9 mouse cellular contexts compared by ENCODE assay signal in the genomic region with DNA sequence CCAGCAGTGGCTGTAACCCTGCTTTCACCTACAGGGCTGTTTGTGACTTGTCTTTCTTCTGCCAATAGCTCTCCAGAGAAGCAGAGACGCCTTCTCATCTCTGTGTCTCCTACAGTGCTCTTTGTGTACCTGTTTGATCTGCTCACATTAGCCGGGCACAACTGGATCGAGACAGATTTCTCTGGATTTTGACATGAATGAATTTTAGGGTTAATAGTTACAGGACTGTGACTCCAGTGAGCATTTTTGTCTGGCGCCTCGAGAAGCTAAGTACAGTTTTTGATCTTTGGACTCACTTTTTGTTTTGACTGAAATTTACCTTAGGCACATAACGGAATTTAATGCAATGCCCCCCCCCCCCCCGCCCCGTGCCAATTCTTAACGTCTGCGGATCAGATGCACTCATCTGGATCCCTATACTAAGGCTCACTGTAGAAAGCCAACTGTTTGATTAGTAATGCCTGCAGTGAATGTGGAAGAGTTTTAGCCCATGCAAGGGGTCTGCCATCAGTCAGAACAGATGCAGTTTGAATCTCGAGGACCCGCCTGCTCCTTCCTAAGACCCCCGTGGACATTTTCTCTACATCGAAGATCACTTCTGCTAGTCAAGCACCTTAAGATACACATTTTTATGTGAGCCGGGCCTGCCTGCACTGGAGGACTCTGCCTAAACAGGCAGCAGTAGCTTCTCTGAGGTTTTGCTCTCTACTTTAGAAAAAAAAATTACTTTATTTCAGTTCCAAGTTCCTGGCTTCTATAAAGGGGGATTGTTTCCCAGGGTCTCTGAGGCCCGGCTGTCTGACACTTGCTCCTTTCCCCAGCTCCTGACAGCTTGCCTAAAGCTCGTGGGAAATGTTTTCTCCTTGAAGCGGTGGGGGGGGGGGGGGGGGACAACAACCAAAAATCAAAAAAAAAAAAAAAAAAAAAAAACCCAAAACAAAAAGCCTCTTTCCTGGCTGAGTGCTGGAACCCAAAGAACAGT. TPM values are rescaled to one million over a fixed set of nuclear protein-coding genes. Genes with fewer than 3 reads are reported as not detected.
DNase-seq lines count a peak whose midpoint lies in the region; ATAC-seq and TF ChIP-seq lines count a peak whose summit lies in the region.
"Had no signal": no experiment of that assay in that cellular context is flagged by ENCODE, and none has a peak within 500 bp of the region (broad histone marks: within the 10 kb centered on the region; RNA-seq: fewer than 3 reads in every experiment).

No protein-coding gene starts in this region.

- no peak overlapping the region for H3K9ac ChIP-seq in intestine, embryonic 14.5 days (ENCODE audit: low read length)
- H3K9ac ChIP-seq in intestine, embryonic 16.5 days (ENCODE audit: low read depth, low read length) = no peak overlapping the region; the same call in 1 of the 2 replicates
- H3K9ac ChIP-seq in embryonic facial prominence, embryonic 13.5 days = peak overlapping the region; percentile 65
- H3K9ac ChIP-seq in midbrain, embryonic 16.5 days (ENCODE audit: low read depth, low read length) = no peak overlapping the region

- 65% methylated on average over 17 of the region's 18 CpGs for WGBS in intestine, embryonic 14.5 days
- WGBS in intestine, embryonic 16.5 days = 58% methylated on average over 18 of the region's 18 CpGs
- WGBS in embryonic facial prominence, embryonic 13.5 days = 22% methylated on average over 18 of the region's 18 CpGs
- 41% methylated on average over 18 of the region's 18 CpGs for WGBS in kidney, adult 2 months
- 44% methylated on average over 17 of the region's 18 CpGs for WGBS in midbrain, embryonic 16.5 days

- peak; percentile 55 for DNase-seq in intestine, embryonic 14.5 days (ENCODE audit: low spot score)
- DNase-seq in kidney, adult 2 months = peak; percentile 89
- DNase-seq in urinary bladder, postnatal 36 days (ENCODE audit: low spot score in 2 of 2) = no peak
- no peak for DNase-seq in natural killer cell, adult 2 months (ENCODE audit: low spot score in 2 of 2)
- no peak for DNase-seq in right cerebral cortex, postnatal 14 days

- H3K27ac ChIP-seq in intestine, embryonic 14.5 days (ENCODE audit: low read depth) = peak overlapping the region; percentile 44; the same call in 1 of the 2 replicates
- no peak overlapping the region for H3K27ac ChIP-seq in intestine, embryonic 16.5 days (ENCODE audit: low read length)
- H3K27ac ChIP-seq in embryonic facial prominence, embryonic 13.5 days = peak overlapping the region; percentile 88
- peak overlapping the region; percentile 96 for H3K27ac ChIP-seq in kidney, adult 2 months (ENCODE audit: insufficient read depth, low read depth, low read length)
- H3K27ac ChIP-seq in midbrain, embryonic 16.5 days (ENCODE audit: low read length) = peak overlapping the region; percentile 68

- no peak for ATAC-seq in intestine, embryonic 14.5 days (replicated peaks; ENCODE audit: low FRiP score, low TSS enrichment, low read depth)
- no peak for ATAC-seq in intestine, embryonic 16.5 days
- no peak for ATAC-seq in embryonic facial prominence, embryonic 13.5 days (ENCODE audit: insufficient number of reproducible peaks, insufficient read depth, low FRiP score, low TSS enrichment, low read depth)
- peak; percentile 63 for ATAC-seq in midbrain, embryonic 16.5 days

- no peak for TF ChIP-seq CTCF in kidney, adult 2 months (conservative IDR thresholded peaks at IDR 0.05; ENCODE audit: insufficient read depth, insufficient read length, low read depth, low read length)

- no peaks in the 10 kb centered on the region for H3K36me3 ChIP-seq in intestine, embryonic 14.5 days (ENCODE audit: control insufficient read depth, insufficient read depth, low read length)
- no peaks in the 10 kb centered on the region for H3K36me3 ChIP-seq in intestine, embryonic 16.5 days (ENCODE audit: control insufficient read depth, insufficient read depth, low read length)
- H3K36me3 ChIP-seq in embryonic facial prominence, embryonic 13.5 days = no peaks in the 10 kb centered on the region
- H3K36me3 ChIP-seq in kidney, adult 2 months (ENCODE audit: control insufficient read depth, insufficient read depth, low read length) = peaks cover 2% of the 10 kb centered on the region; the same call in 1 of the 2 replicates
- no peaks in the 10 kb centered on the region for H3K36me3 ChIP-seq in midbrain, embryonic 16.5 days (ENCODE audit: control insufficient read depth, insufficient read depth, low read length)

- no peak for TF ChIP-seq POLR2A in kidney, adult 2 months (IDR thresholded peaks at IDR 0.05; ENCODE audit: low read depth, low read length)

- 0 out of 2 replicates have a peak overlapping the region, but pooled peaks have one; percentile 1 for H3K4me2 ChIP-seq in intestine, embryonic 14.5 days (ENCODE audit: low read length)
- H3K4me2 ChIP-seq in intestine, embryonic 16.5 days (ENCODE audit: low read depth, low read length) = no peak overlapping the region
- H3K4me2 ChIP-seq in embryonic facial prominence, embryonic 13.5 days = peak overlapping the region; percentile 55
- H3K4me2 ChIP-seq in midbrain, embryonic 16.5 days (ENCODE audit: low read length) = peak overlapping the region; percentile 43

- H3K4me3 ChIP-seq in intestine, embryonic 14.5 days (ENCODE audit: low read depth, low read length) = no peak overlapping the region
- H3K4me3 ChIP-seq in intestine, embryonic 16.5 days (ENCODE audit: low read length) = no peak overlapping the region
- H3K4me3 ChIP-seq in embryonic facial prominence, embryonic 13.5 days = peak overlapping the region; percentile 30
- peak overlapping the region; percentile 81 for H3K4me3 ChIP-seq in kidney, adult 2 months (ENCODE audit: insufficient read depth, low read depth, low read length)
- H3K4me3 ChIP-seq in midbrain, embryonic 16.5 days (ENCODE audit: low read depth, low read length) = no peak overlapping the region; the same call in 1 of the 2 replicates

- H3K27me3 ChIP-seq in intestine, embryonic 14.5 days (replicated peaks; ENCODE audit: control insufficient read depth, insufficient read depth, low read length) = no peaks in the 10 kb centered on the region
- H3K27me3 ChIP-seq in intestine, embryonic 16.5 days (replicated peaks; ENCODE audit: control insufficient read depth, insufficient read depth, low read length) = no peaks in the 10 kb centered on the region
- no peaks in the 10 kb centered on the region for H3K27me3 ChIP-seq in embryonic facial prominence, embryonic 13.5 days
- H3K27me3 ChIP-seq in kidney, adult 2 months (replicated peaks; ENCODE audit: control insufficient read depth, insufficient read depth, low read length) = no peaks in the 10 kb centered on the region
- no peaks in the 10 kb centered on the region for H3K27me3 ChIP-seq in midbrain, embryonic 16.5 days (ENCODE audit: control insufficient read depth, insufficient read depth, low read depth, low read length)

- no peaks in the 10 kb centered on the region for H3K9me3 ChIP-seq in intestine, embryonic 14.5 days (ENCODE audit: control insufficient read depth, low read length)
- no peaks in the 10 kb centered on the region for H3K9me3 ChIP-seq in intestine, embryonic 16.5 days (ENCODE audit: control insufficient read depth, low read length)
- no peaks in the 10 kb centered on the region for H3K9me3 ChIP-seq in embryonic facial prominence, embryonic 13.5 days
- H3K9me3 ChIP-seq in midbrain, embryonic 16.5 days (replicated peaks; ENCODE audit: control insufficient read depth, low read length, poor library complexity, severe bottlenecking) = no peaks in the 10 kb centered on the region

- peaks cover 6% of the 10 kb centered on the region for H3K4me1 ChIP-seq in intestine, embryonic 14.5 days (replicated peaks; ENCODE audit: control insufficient read depth, insufficient read depth, low read length)
- H3K4me1 ChIP-seq in intestine, embryonic 16.5 days (ENCODE audit: control insufficient read depth, insufficient read depth, low read length) = peaks cover 11% of the 10 kb centered on the region
- H3K4me1 ChIP-seq in embryonic facial prominence, embryonic 13.5 days = peaks cover 41% of the 10 kb centered on the region
- H3K4me1 ChIP-seq in kidney, adult 2 months (ENCODE audit: control insufficient read depth, insufficient read depth, low read length) = peaks cover 17% of the 10 kb centered on the region; the same call in 1 of the 2 replicates
- H3K4me1 ChIP-seq in midbrain, embryonic 16.5 days (ENCODE audit: control insufficient read depth, insufficient read depth, low read length) = peaks cover 3% of the 10 kb centered on the region

RNA-seq across cellular contexts. Expression of a gene that starts 8.4 kb away (rescaled TPM):
- polyA plus RNA-seq in intestine, embryonic 14.5 days (2014; fragmentation: Nextera tagmentation; extraction: Ambion mirVana) = 12.4 and 15.2 TPM in 2 replicates
- polyA plus RNA-seq in intestine, embryonic 16.5 days (2015; fragmentation: Nextera tagmentation; extraction: Ambion mirVana) = 12.8 and 14.6 TPM in 2 replicates
- polyA plus RNA-seq in embryonic facial prominence, embryonic 13.5 days (2015; fragmentation: Nextera tagmentation; extraction: Ambion mirVana) = 21.3 and 35.1 TPM in 2 replicates
- 488 and 529 TPM in 2 replicates for polyA plus RNA-seq in kidney, adult 2 months (2012; rRNA removed)
- 23.0 and 32.3 TPM in 2 replicates for polyA plus RNA-seq in midbrain, embryonic 16.5 days (2015; fragmentation: Nextera tagmentation; extraction: Ambion mirVana)

RNA-seq across cellular contexts. Expression of a gene that starts 40.5 kb away (rescaled TPM):
- polyA plus RNA-seq in intestine, embryonic 14.5 days (2014; fragmentation: Nextera tagmentation; extraction: Ambion mirVana) = 0.22 and 1.5 TPM in 2 replicates
- polyA plus RNA-seq in intestine, embryonic 16.5 days (2015; fragmentation: Nextera tagmentation; extraction: Ambion mirVana) = 2.1 and 3.4 TPM in 2 replicates
- polyA plus RNA-seq in embryonic facial prominence, embryonic 13.5 days (2015; fragmentation: Nextera tagmentation; extraction: Ambion mirVana) = 2.8 and 3.3 TPM in 2 replicates
- 116 and 161 TPM in 2 replicates for polyA plus RNA-seq in kidney, adult 2 months (2012; rRNA removed)
- 0.24 and 0.26 TPM in 2 replicates for polyA plus RNA-seq in midbrain, embryonic 16.5 days (2015; fragmentation: Nextera tagmentation; extraction: Ambion mirVana)

RNA-seq across cellular contexts. Expression of a gene that starts 44.3 kb away (rescaled TPM):
- polyA plus RNA-seq in intestine, embryonic 14.5 days (2014; fragmentation: Nextera tagmentation; extraction: Ambion mirVana) = 0.81 and 2.2 TPM in 2 replicates
- polyA plus RNA-seq in intestine, embryonic 16.5 days (2015; fragmentation: Nextera tagmentation; extraction: Ambion mirVana) = 11.7 and 13.0 TPM in 2 replicates
- polyA plus RNA-seq in embryonic facial prominence, embryonic 13.5 days (2015; fragmentation: Nextera tagmentation; extraction: Ambion mirVana) = 0.46 and 0.67 TPM in 2 replicates
- 28.0 and 29.6 TPM in 2 replicates for polyA plus RNA-seq in kidney, adult 2 months (2012; rRNA removed)
- 0.38 and 0.81 TPM in 2 replicates for polyA plus RNA-seq in midbrain, embryonic 16.5 days (2015; fragmentation: Nextera tagmentation; extraction: Ambion mirVana)
- polyA plus RNA-seq: spleen, adult 2 months had no signal

Comparison
In these comparisons a context has a peak if more than half of its experiments do, and no peak if none do; other contexts are left out.
1. DNase-seq: peak in intestine, embryonic 14.5 days (single experiment) and kidney, adult 2 months (single experiment); none in urinary bladder, postnatal 36 days (0 of 2), natural killer cell, adult 2 months (0 of 2) and right cerebral cortex, postnatal 14 days (single experiment).
2. H3K4me3 ChIP-seq: peak in embryonic facial prominence, embryonic 13.5 days (single experiment) and kidney, adult 2 months (single experiment); none in intestine, embryonic 14.5 days (single experiment), intestine, embryonic 16.5 days (single experiment) and midbrain, embryonic 16.5 days (single experiment).
3. RNA of a gene that starts 8.4 kb away (polyA plus RNA-seq): 488 to 529 TPM in kidney, adult 2 months; 23.0 to 32.3 TPM in midbrain, embryonic 16.5 days, 21.3 to 35.1 TPM in embryonic facial prominence, embryonic 13.5 days, 12.8 to 14.6 TPM in intestine, embryonic 16.5 days and 12.4 to 15.2 TPM in intestine, embryonic 14.5 days; every median in the first group is over 10 times any median in the second.
4. RNA of a gene that starts 40.5 kb away (polyA plus RNA-seq): 116 to 161 TPM in kidney, adult 2 months; 2.8 to 3.3 TPM in embryonic facial prominence, embryonic 13.5 days, 2.1 to 3.4 TPM in intestine, embryonic 16.5 days, 0.22 to 1.5 TPM in intestine, embryonic 14.5 days and 0.24 to 0.26 TPM in midbrain, embryonic 16.5 days; every median in the first group is over 10 times any median in the second.